Mouse (Mus musculus): ENCODE data around the gene Gm26661. TPM values are rescaled to one million over a fixed set of nuclear protein-coding genes. Genes with fewer than 3 reads are reported as not detected.

Gene Gm26661
- total RNA-seq, 1 experiment from 2014 or later, result not detected

DNA sequence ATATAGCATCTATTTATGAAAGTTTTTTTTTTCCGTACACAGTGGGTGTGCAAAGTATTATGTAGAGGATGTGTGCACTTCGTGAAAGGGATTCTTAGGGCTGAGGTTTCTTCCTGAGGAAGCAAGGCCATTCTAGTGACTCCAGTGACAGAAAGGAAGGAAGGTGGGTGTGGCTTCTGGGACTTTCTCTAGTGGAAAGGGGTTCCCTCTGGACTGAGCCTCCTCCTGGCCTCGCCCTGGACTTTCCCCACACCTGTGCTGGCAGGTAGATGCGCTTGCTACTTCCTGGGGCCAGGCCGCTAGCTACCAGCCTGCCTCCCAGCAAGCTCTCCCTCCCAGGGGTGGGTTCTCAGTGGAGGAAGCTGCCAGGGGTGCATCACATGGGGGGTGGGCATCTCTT is 28.1 kb downstream of the Gm26661 start:
- no peak for DNase-seq

DNA sequence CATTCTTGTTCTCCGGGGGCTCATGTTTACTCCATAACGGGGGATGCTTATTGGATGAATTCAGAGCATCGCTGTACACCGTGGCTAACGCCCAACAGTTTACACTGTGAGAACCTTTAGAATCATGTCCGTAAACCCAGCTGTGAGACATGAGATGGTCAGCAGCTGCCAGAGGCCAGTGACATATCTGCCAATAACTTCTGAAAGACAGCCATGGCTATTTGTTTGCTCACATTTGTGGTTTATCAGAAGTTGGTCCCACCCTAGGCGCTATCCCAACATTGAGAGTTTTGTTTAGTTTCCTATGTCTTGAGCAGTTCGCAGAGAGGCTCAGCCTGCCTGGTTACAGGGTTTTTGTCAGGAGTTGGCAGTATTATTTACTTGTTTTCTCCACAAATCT is 30.0 kb downstream of the Gm26661 start:
- no peak for DNase-seq

DNA sequence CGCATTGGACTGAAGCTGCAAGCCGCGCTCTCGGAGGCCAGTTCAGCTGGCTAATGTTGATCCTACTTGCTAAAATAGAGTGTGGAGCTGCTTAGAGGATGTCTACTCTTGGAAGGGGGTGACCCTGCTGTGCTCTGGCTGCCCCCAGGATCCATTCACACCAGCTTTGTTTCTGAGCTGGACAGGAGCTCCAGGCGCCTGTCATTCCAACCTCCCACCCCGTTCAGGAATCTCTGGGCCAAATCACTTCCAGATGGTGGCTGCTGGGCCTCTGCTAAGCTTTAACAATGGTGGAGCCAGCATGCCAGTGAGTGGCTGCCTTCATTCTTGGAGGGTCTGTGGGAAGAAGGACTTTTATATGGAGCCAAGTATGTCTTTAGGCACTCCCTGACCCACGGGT is 31.3 kb downstream of the Gm26661 start:
- DNase-seq, result no peak

DNA sequence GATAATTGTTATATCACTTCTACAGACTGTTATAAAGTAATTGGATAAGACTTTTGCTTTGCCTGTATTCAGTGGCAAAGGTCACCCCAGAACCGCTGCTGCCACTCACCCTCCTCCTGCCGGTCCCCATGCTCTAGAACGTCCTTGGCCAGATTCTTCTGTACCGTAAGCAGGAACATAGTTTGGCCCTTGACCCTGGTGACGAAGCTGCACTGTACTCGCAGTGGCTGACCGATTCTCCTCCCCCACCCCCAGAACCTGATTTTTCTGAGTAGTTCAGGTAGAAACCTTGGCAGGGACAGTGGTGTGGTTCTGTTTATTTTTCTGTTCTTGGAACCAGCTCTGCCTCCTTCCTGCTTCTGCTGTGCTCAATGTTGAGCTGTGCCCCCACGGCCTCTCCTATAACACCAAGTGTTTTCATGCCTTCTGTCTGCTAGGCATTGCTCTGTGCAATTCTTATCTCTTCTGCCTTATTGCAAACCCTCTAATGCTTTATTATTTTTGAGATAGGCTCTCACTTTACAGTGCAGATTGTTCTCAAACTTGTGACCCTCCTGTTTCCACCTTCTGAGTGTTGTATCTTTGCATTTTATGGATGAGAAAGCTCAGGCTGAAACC is 33.4 kb downstream of the Gm26661 start:
- peak; percentile 48 for DNase-seq

GRCm38 (mm10) chr14:7826151-7826937 is 35.0 kb downstream of the Gm26661 start:
- DNase-seq, result no peak

- DNase-seq, result no peak
Measured at GRCm38 (mm10) chr14:7829181-7829580, 37.8 kb downstream of the Gm26661 start.

- DNase-seq, result no peak
Measured at GRCm38 (mm10) chr14:7831770-7832439, 40.5 kb downstream of the Gm26661 start.

DNA sequence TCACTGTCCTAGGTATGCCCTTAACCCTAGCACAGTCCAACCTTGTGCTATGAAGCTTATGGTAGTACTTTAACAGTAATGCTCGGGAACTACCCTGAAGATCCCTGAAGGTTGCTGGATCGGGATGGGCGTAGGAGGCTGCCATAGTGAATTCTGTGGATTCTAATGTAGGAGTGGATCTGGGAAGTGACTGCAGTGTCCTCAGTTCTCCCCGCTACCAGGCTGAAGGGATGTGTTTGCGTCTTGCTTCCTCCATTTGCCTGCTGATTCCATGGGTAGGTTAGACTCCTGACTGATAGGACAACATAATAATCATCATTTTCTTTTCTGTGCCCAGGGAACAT is 41.0 kb downstream of the Gm26661 start:
- no peak for DNase-seq

GRCm38 (mm10) chr14:7833458-7833857 is 42.1 kb downstream of the Gm26661 start:
- DNase-seq, result no peak

- DNase-seq, result no peak
Measured at GRCm38 (mm10) chr14:7838564-7839089, 47.2 kb downstream of the Gm26661 start.

- no peak for DNase-seq
Measured at GRCm38 (mm10) chr14:7839950-7840514, 48.6 kb downstream of the Gm26661 start.

Other genes starting within 250 kb of the Gm26661 start
- 1.0 TPM in 1 of 2 replicates, not detected in the other for gene Gm3558, start 223.0 kb upstream of the Gm26661 start, total RNA-seq (2021)
- not detected in 2 replicates for gene Gm10338, start 196.0 kb upstream of the Gm26661 start, total RNA-seq (2021)
- not detected in 2 replicates for gene Gm10128, start 147.6 kb upstream of the Gm26661 start, total RNA-seq (2021)
- gene Flnb, start 26.4 kb downstream of the Gm26661 start, total RNA-seq (2021), result 44.3 and 47.9 TPM in 2 replicates
- gene Gm45521, start 165.7 kb downstream of the Gm26661 start, total RNA-seq (2021), result not detected in 2 replicates
- gene Dnase1l3, start 203.0 kb downstream of the Gm26661 start, total RNA-seq (2021), result 0.33 and 0.39 TPM in 2 replicates
- gene Abhd6, start 211.3 kb downstream of the Gm26661 start, total RNA-seq (2021), result 90.3 and 96.4 TPM in 2 replicates

Data from adrenal gland, postnatal 25 days (tissue).